Comparison of ENCODE assay signal across 8 mouse cellular contexts in genomic region chr3:129214146-129214665, GRCm38 (mm10). TPM values are rescaled to one million over a fixed set of nuclear protein-coding genes. Genes with fewer than 3 reads are reported as not detected.
DNase-seq lines count a peak whose midpoint lies in the region; ATAC-seq and TF ChIP-seq lines count a peak whose summit lies in the region.

No protein-coding gene starts in this region.

- peaks cover 36% of the 10 kb centered on the region for H3K27me3 ChIP-seq in heart, adult 2 months (ENCODE audit: control insufficient read depth, insufficient read depth, low read length)
- no peaks in the 10 kb centered on the region for H3K27me3 ChIP-seq in Patski
- H3K27me3 ChIP-seq in heart, embryonic 14.5 days (ENCODE audit: control insufficient read depth, insufficient read depth, low read length), result peaks cover 75% of the 10 kb centered on the region
- H3K27me3 ChIP-seq in liver, embryonic 14.5 days (ENCODE audit: control insufficient read depth, insufficient read depth, low read length), result peaks cover 96% of the 10 kb centered on the region
- H3K27me3 ChIP-seq in stomach, postnatal 0 days (ENCODE audit: control insufficient read depth, insufficient read depth, low read length), result peaks cover 11% of the 10 kb centered on the region; the same call in 1 of the 2 replicates

- TF ChIP-seq EP300 in heart, adult 2 months (IDR thresholded peaks at IDR 0.05; ENCODE audit: insufficient read depth, low read depth, low read length), result no peak
- TF ChIP-seq EP300 in liver, embryonic 14.5 days (IDR thresholded peaks at IDR 0.05; ENCODE audit: low read depth), result no peak
- no peak for TF ChIP-seq EP300 in stomach, postnatal 0 days (optimal IDR thresholded peaks at IDR 0.05)

- TF ChIP-seq CTCF in heart, adult 2 months (IDR thresholded peaks at IDR 0.05), result no peak
- no peak for TF ChIP-seq CTCF in Patski (IDR thresholded peaks at IDR 0.05)
- no peak for TF ChIP-seq CTCF in liver, embryonic 14.5 days (IDR thresholded peaks at IDR 0.05; ENCODE audit: low read depth)
- TF ChIP-seq CTCF in stomach, postnatal 0 days (IDR thresholded peaks at IDR 0.05; ENCODE audit: low read depth), result no peak

- no peak for DNase-seq in heart, adult 2 months
- no peak for DNase-seq in heart, adult 9 months (ENCODE audit: low spot score in 2 of 2)
- no peak for DNase-seq in Patski (ENCODE audit: low read depth, low spot score)
- DNase-seq in liver, embryonic 14.5 days (ENCODE audit: low read depth in 3 of 3, low spot score in 3 of 3), result no peak
- DNase-seq in stomach, postnatal 0 days (ENCODE audit: low spot score), result no peak
- DNase-seq in left cerebral cortex, postnatal 36 days (ENCODE audit: low spot score in 2 of 2), result no peak
- no peak for DNase-seq in ovary, postnatal 36 days (ENCODE audit: low spot score)

- no peak overlapping the region for H3K27ac ChIP-seq in heart, adult 2 months
- peak overlapping the region; percentile 58 to 73 for H3K27ac ChIP-seq in heart, embryonic 14.5 days (replicated peaks in 1 of 2; ENCODE audit: control insufficient read depth in 1 of 2, insufficient read depth in 1 of 2, low read depth in 2 of 2, low read length in 2 of 2)
- H3K27ac ChIP-seq in liver, embryonic 14.5 days, result no peak overlapping the region
- H3K27ac ChIP-seq in stomach, postnatal 0 days (replicated peaks), result peak overlapping the region; percentile 30; the same call in 1 of the 2 replicates

- POLR2A ChIA-PET in Patski (lab: Charles Lee), result interaction anchor here (0.9 to 23.8 kb wide), 6 partner anchors 5 to 870 kb away, joined by 4 to 623 read pairs (median 6); partner anchors contain the start of gene Pitx2

- H3K36me3 ChIP-seq in heart, adult 2 months (ENCODE audit: control insufficient read depth, insufficient read depth, low read length), result no peaks in the 10 kb centered on the region
- H3K36me3 ChIP-seq in heart, embryonic 14.5 days (ENCODE audit: control insufficient read depth, insufficient read depth, low read length), result no peaks in the 10 kb centered on the region
- H3K36me3 ChIP-seq in liver, embryonic 14.5 days (replicated peaks; ENCODE audit: control insufficient read depth, insufficient read depth, low read depth), result no peaks in the 10 kb centered on the region
- H3K36me3 ChIP-seq in stomach, postnatal 0 days (ENCODE audit: control insufficient read depth, insufficient read depth, low read length), result no peaks in the 10 kb centered on the region

- H3K4me2 ChIP-seq in heart, embryonic 14.5 days (ENCODE audit: low read length), result peak overlapping the region; percentile 96
- H3K4me2 ChIP-seq in liver, embryonic 14.5 days (ENCODE audit: low read depth), result peak overlapping the region; percentile 35
- peak overlapping the region; percentile 78 for H3K4me2 ChIP-seq in stomach, postnatal 0 days (replicated peaks; ENCODE audit: low read depth)

- H3K4me1 ChIP-seq in heart, adult 2 months (ENCODE audit: control insufficient read depth, insufficient read depth, low read length), result no peaks in the 10 kb centered on the region; the same call in none of the 2 replicates
- peaks cover 3 to 17% of the 10 kb centered on the region in 2 experiments; a peak in 3 of 4 replicates for H3K4me1 ChIP-seq in heart, embryonic 14.5 days (ENCODE audit: control insufficient read depth in 2 of 2, insufficient read depth in 2 of 2, low read length in 2 of 2)
- H3K4me1 ChIP-seq in liver, embryonic 14.5 days (replicated peaks; ENCODE audit: control insufficient read depth in 2 of 2, insufficient read depth in 2 of 2, low read length in 1 of 2), result no peaks in the 10 kb centered on the region
- peaks cover 3% of the 10 kb centered on the region; the same call in 1 of the 2 replicates for H3K4me1 ChIP-seq in stomach, postnatal 0 days (replicated peaks; ENCODE audit: control insufficient read depth, insufficient read depth)

- no peaks in the 10 kb centered on the region for H3K9me3 ChIP-seq in heart, embryonic 14.5 days (ENCODE audit: control insufficient read depth, low read length)
- no peaks in the 10 kb centered on the region for H3K9me3 ChIP-seq in liver, embryonic 14.5 days (ENCODE audit: control insufficient read depth, low read length)
- H3K9me3 ChIP-seq in stomach, postnatal 0 days (ENCODE audit: control insufficient read depth, low read length), result no peaks in the 10 kb centered on the region

- CTCF ChIA-PET in Patski (lab: Charles Lee), result interaction anchor here (0.8 to 17.4 kb wide), 3 partner anchors 5 to 823 kb away, joined by 3 to 345 read pairs (median 345); partner anchors contain the start of gene Pitx2

- TF ChIP-seq POLR2A in heart, adult 2 months (IDR thresholded peaks at IDR 0.05; ENCODE audit: insufficient read depth, low read depth, low read length), result no peak

- peak overlapping the region; percentile 5; the same call in 1 of the 2 replicates for H3K9ac ChIP-seq in heart, adult 2 months (ENCODE audit: low read depth, low read length)
- peak overlapping the region; percentile 73 for H3K9ac ChIP-seq in heart, embryonic 14.5 days (ENCODE audit: low read length)
- no peak overlapping the region for H3K9ac ChIP-seq in liver, embryonic 14.5 days (replicated peaks)
- peak overlapping the region; percentile 53 for H3K9ac ChIP-seq in stomach, postnatal 0 days (ENCODE audit: low read length)

- peak; percentile 1 for ATAC-seq in Patski
- ATAC-seq in heart, embryonic 14.5 days (ENCODE audit: insufficient number of reproducible peaks, insufficient read depth, low FRiP score, low read depth), result peak; percentile 13; the same call in 1 of the 2 replicates
- no peak for ATAC-seq in liver, embryonic 14.5 days (ENCODE audit: insufficient read depth)
- ATAC-seq in stomach, postnatal 0 days (ENCODE audit: low FRiP score, low TSS enrichment), result peak; percentile 21; the same call in 1 of the 2 replicates

- no peaks in the 10 kb centered on the region for H3K79me2 ChIP-seq in heart, adult 2 months (replicated peaks; ENCODE audit: control insufficient read depth, insufficient read depth, low read length)

- peak overlapping the region; percentile 55 for H3K4me3 ChIP-seq in heart, adult 2 months
- peak overlapping the region; percentile 63 to 73 for H3K4me3 ChIP-seq in heart, embryonic 14.5 days (ENCODE audit: control insufficient read depth in 1 of 2, insufficient read depth in 1 of 2, low read depth in 1 of 2, low read length in 2 of 2)
- H3K4me3 ChIP-seq in liver, embryonic 14.5 days (ENCODE audit: insufficient read depth in 1 of 2, low read depth in 2 of 2, low read length in 2 of 2), result peak overlapping the region; percentile 22 to 36
- H3K4me3 ChIP-seq in stomach, postnatal 0 days (ENCODE audit: low read depth, low read length), result peak overlapping the region; percentile 59

- intact Hi-C loops in heart, adult 2 months (cut with DNase I), result loop anchor here (10.0 kb wide), 1 partner anchor 1579 kb away; the partner anchor contains the start of gene Neurog2
- intact Hi-C loops in left cerebral cortex, postnatal 36 days (cut with DNase I), result no loop called here

- in situ Hi-C loops in Patski (cut with MboI; ENCODE audit: low pct_unique_long_range_greater_than_20kb), result loop anchor here (25.0 kb wide), 1 partner anchor 1377 kb away; the partner anchor contains the start of gene Ap1ar

- under 1% methylated on average over 33 of the region's 34 CpGs for WGBS in heart, adult 2 months
- WGBS in heart, embryonic 14.5 days, result 1% methylated on average over 34 of the region's 34 CpGs
- under 1% methylated on average over 33 of the region's 34 CpGs for WGBS in liver, embryonic 14.5 days (ENCODE audit: insufficient replicate concordance)
- WGBS in stomach, postnatal 0 days, result 2% methylated on average over 34 of the region's 34 CpGs

RNA-seq across cellular contexts. Expression of gene Pitx2, which starts 14.5 kb away (rescaled TPM):
- total RNA-seq in heart, adult 2 months (2021), result under 1 TPM; 0.30 to 0.76 TPM
- polyA plus RNA-seq in heart, adult 2 months (2012; rRNA removed), result 1.8 and 2.7 TPM in 2 replicates
- 199 TPM for polyA plus RNA-seq in Patski (2021)
- polyA plus RNA-seq in heart, embryonic 14.5 days (2014; fragmentation: Nextera tagmentation; extraction: Ambion mirVana), result 19.4 and 25.5 TPM in 2 replicates
- 0.52 and 0.71 TPM in 2 replicates for polyA plus RNA-seq in liver, embryonic 14.5 days (2012; rRNA removed)
- 0.36 and 0.47 TPM in 2 replicates for polyA plus RNA-seq in liver, embryonic 14.5 days (2014; fragmentation: Nextera tagmentation; extraction: Ambion mirVana)
- polyA plus RNA-seq in stomach, postnatal 0 days (2015; fragmentation: Nextera tagmentation; extraction: Ambion mirVana), result 9.7 and 10.8 TPM in 2 replicates
- total RNA-seq in left cerebral cortex, postnatal 36 days (2021), result not detected

Comparison
In these comparisons a context has a peak if more than half of its experiments do, and no peak if none do; other contexts are left out.
1. H3K27ac ChIP-seq: peak in heart, embryonic 14.5 days (2 of 2) and stomach, postnatal 0 days (single experiment); none in heart, adult 2 months (single experiment) and liver, embryonic 14.5 days (single experiment).
2. H3K4me2 ChIP-seq: peak in every context shown above with its lines; median percentile 96 in heart, embryonic 14.5 days; 78 in stomach, postnatal 0 days; 35 in liver, embryonic 14.5 days.
3. Peak in every context shown above with its lines, with median percentiles within 50 percentile points of each other: H3K4me3 ChIP-seq.